ENCODE assay signal across 9 mouse cellular contexts in the genomic region with DNA sequence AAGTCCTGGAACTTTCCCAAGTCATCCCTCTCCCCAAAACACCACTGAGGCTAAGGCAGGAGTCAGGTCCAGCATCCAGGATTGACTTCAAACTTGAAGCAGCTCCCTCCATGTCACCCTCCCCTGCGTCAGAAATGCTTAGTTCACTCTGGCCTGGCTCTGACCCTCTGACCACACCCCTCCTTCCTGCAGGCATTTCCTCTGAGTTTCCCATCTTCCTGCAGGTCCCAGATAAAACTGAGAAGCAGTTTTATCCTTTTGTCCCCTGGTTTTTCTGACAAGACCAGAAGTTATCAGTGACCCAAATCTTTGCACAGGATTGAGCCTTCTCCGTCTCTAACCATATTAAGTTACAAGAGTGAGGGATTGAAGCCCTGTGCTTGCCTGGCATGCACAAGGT. TPM values are rescaled to one million over a fixed set of nuclear protein-coding genes. Genes with fewer than 3 reads are reported as not detected.
DNase-seq lines count a peak whose midpoint lies in the region; ATAC-seq and TF ChIP-seq lines count a peak whose summit lies in the region.
"Had no signal": no experiment of that assay in that cellular context is flagged by ENCODE, and none has a peak within 500 bp of the region (broad histone marks: within the 10 kb centered on the region; RNA-seq: fewer than 3 reads in every experiment).

No protein-coding gene starts in this region.

- H3K4me3 ChIP-seq in embryonic facial prominence, embryonic 15.5 days (replicated peaks) = no peak overlapping the region
- H3K4me3 ChIP-seq in liver, embryonic 14.5 days (ENCODE audit: insufficient read depth in 1 of 2, low read depth in 2 of 2, low read length in 2 of 2) = no peak overlapping the region

- peak; percentile 24 for DNase-seq in adrenal gland, postnatal 10 days
- no peak for DNase-seq in adrenal gland, adult 18-20 months (ENCODE audit: low spot score in 2 of 2)
- peak; percentile 54 for DNase-seq in kidney, adult 11 months
- DNase-seq in liver, embryonic 14.5 days (ENCODE audit: low read depth in 3 of 3, low spot score in 3 of 3) = no peak
- no peak for DNase-seq in ovary, postnatal 14 days (ENCODE audit: low spot score)
- no peak for DNase-seq in left cerebral cortex, postnatal 25 days (ENCODE audit: low spot score in 2 of 2)

- no peak overlapping the region for H3K9ac ChIP-seq in embryonic facial prominence, embryonic 15.5 days
- no peak overlapping the region for H3K9ac ChIP-seq in liver, embryonic 14.5 days (replicated peaks)

- peaks cover 38% of the 10 kb centered on the region for H3K4me1 ChIP-seq in embryonic facial prominence, embryonic 15.5 days
- H3K4me1 ChIP-seq in liver, embryonic 14.5 days (replicated peaks; ENCODE audit: control insufficient read depth in 2 of 2, insufficient read depth in 2 of 2, low read length in 1 of 2) = peaks cover 4 to 10% of the 10 kb centered on the region in 2 experiments

- WGBS in embryonic facial prominence, embryonic 15.5 days = 59% methylated on average over 2 of the region's 2 CpGs
- 27% methylated on average over 2 of the region's 2 CpGs for WGBS in liver, embryonic 14.5 days (ENCODE audit: insufficient replicate concordance)

- no peaks in the 10 kb centered on the region for H3K36me3 ChIP-seq in embryonic facial prominence, embryonic 15.5 days
- no peaks in the 10 kb centered on the region for H3K36me3 ChIP-seq in liver, embryonic 14.5 days (replicated peaks; ENCODE audit: control insufficient read depth, insufficient read depth, low read depth)

- no peak for ATAC-seq in embryonic facial prominence, embryonic 15.5 days (ENCODE audit: insufficient number of reproducible peaks, low FRiP score, low TSS enrichment, low read depth)
- no peak for ATAC-seq in liver, embryonic 14.5 days (ENCODE audit: insufficient read depth)
- ATAC-seq in frontal cortex, adult (ENCODE audit: low TSS enrichment) = no peak

- no peaks in the 10 kb centered on the region for H3K9me3 ChIP-seq in embryonic facial prominence, embryonic 15.5 days (replicated peaks)
- no peaks in the 10 kb centered on the region for H3K9me3 ChIP-seq in liver, embryonic 14.5 days (ENCODE audit: control insufficient read depth, low read length)

- H3K27me3 ChIP-seq in embryonic facial prominence, embryonic 15.5 days = no peaks in the 10 kb centered on the region
- H3K27me3 ChIP-seq in liver, embryonic 14.5 days (ENCODE audit: control insufficient read depth, insufficient read depth, low read length) = no peaks in the 10 kb centered on the region

- TF ChIP-seq CTCF in liver, embryonic 14.5 days (IDR thresholded peaks at IDR 0.05; ENCODE audit: low read depth) = no peak

- H3K27ac ChIP-seq in embryonic facial prominence, embryonic 15.5 days (replicated peaks) = 0 out of 2 replicates have a peak overlapping the region, but pooled peaks have one; percentile 55
- H3K27ac ChIP-seq in liver, embryonic 14.5 days = no peak overlapping the region

- H3K4me2 ChIP-seq in embryonic facial prominence, embryonic 15.5 days (replicated peaks) = no peak overlapping the region
- H3K4me2 ChIP-seq in liver, embryonic 14.5 days (ENCODE audit: low read depth) = no peak overlapping the region

- intact Hi-C loops in left cerebral cortex, postnatal 25 days (cut with DNase I) = no loop called here

- 0 out of 2 replicates have a peak, but pooled peaks have one; percentile 8 for TF ChIP-seq EP300 in liver, embryonic 14.5 days (IDR thresholded peaks at IDR 0.05; ENCODE audit: low read depth)

RNA-seq across cellular contexts. Expression of gene Socs1, which starts 47.8 kb away (rescaled TPM):
- total RNA-seq in adrenal gland, postnatal 10 days (2021) = 1 to 10 TPM; 2.1 to 2.6 TPM
- 1 to 10 TPM; 3.7 to 4.1 TPM for total RNA-seq in adrenal gland, adult 18-20 months (2021)
- polyA plus RNA-seq in embryonic facial prominence, embryonic 15.5 days (2015; fragmentation: Nextera tagmentation; extraction: Ambion mirVana) = 15.3 and 15.4 TPM in 2 replicates
- 0.35 and 0.36 TPM in 2 replicates for polyA plus RNA-seq in liver, embryonic 14.5 days (2012; rRNA removed)
- 0.36 and 0.56 TPM in 2 replicates for polyA plus RNA-seq in liver, embryonic 14.5 days (2014; fragmentation: Nextera tagmentation; extraction: Ambion mirVana)
- under 1 TPM; 0.80 to 0.82 TPM for total RNA-seq in left cerebral cortex, postnatal 25 days (2021)

RNA-seq across cellular contexts. Expression of gene Tnp2, which starts 50.9 kb away (rescaled TPM):
- not detected for total RNA-seq in adrenal gland, postnatal 10 days (2021)
- total RNA-seq in adrenal gland, adult 18-20 months (2021) = not detected
- polyA plus RNA-seq in embryonic facial prominence, embryonic 15.5 days (2015; fragmentation: Nextera tagmentation; extraction: Ambion mirVana) = not detected in 2 replicates
- not detected in 2 replicates for polyA plus RNA-seq in liver, embryonic 14.5 days (2012; rRNA removed)
- not detected in 2 replicates for polyA plus RNA-seq in liver, embryonic 14.5 days (2014; fragmentation: Nextera tagmentation; extraction: Ambion mirVana)
- not detected for total RNA-seq in left cerebral cortex, postnatal 25 days (2021)

RNA-seq across cellular contexts. Expression of gene Prm3, which starts 53.1 kb away (rescaled TPM):
- total RNA-seq in adrenal gland, postnatal 10 days (2021) = not detected
- not detected for total RNA-seq in adrenal gland, adult 18-20 months (2021)
- not detected in 2 replicates for polyA plus RNA-seq in embryonic facial prominence, embryonic 15.5 days (2015; fragmentation: Nextera tagmentation; extraction: Ambion mirVana)
- not detected in 2 replicates for polyA plus RNA-seq in liver, embryonic 14.5 days (2012; rRNA removed)
- not detected in 2 replicates for polyA plus RNA-seq in liver, embryonic 14.5 days (2014; fragmentation: Nextera tagmentation; extraction: Ambion mirVana)
- not detected for total RNA-seq in left cerebral cortex, postnatal 25 days (2021)
- polyA plus RNA-seq: large intestine, adult 2 months had no signal

RNA-seq across cellular contexts. Expression of gene Prm2, which starts 58.4 kb away (rescaled TPM):
- not detected for total RNA-seq in adrenal gland, postnatal 10 days (2021)
- total RNA-seq in adrenal gland, adult 18-20 months (2021) = not detected
- not detected in 2 replicates for polyA plus RNA-seq in embryonic facial prominence, embryonic 15.5 days (2015; fragmentation: Nextera tagmentation; extraction: Ambion mirVana)
- polyA plus RNA-seq in liver, embryonic 14.5 days (2012; rRNA removed) = not detected in 2 replicates
- not detected in 2 replicates for polyA plus RNA-seq in liver, embryonic 14.5 days (2014; fragmentation: Nextera tagmentation; extraction: Ambion mirVana)
- not detected for total RNA-seq in left cerebral cortex, postnatal 25 days (2021)

Comparison
In these comparisons a context has a peak if more than half of its experiments do, and no peak if none do; other contexts are left out.
1. DNase-seq: peak in adrenal gland, postnatal 10 days (single experiment) and kidney, adult 11 months (single experiment); none in adrenal gland, adult 18-20 months (0 of 2), liver, embryonic 14.5 days (0 of 3), ovary, postnatal 14 days (single experiment) and left cerebral cortex, postnatal 25 days (0 of 2).